Mouse (Mus musculus) limb, embryonic 12.5 days (tissue): ENCODE results near the gene Siah1a. TPM values are rescaled to one million over a fixed set of nuclear protein-coding genes. Genes with fewer than 3 reads are reported as not detected.

Experiments used
- ATAC-seq: fragments of 200-750 bp; cut with Nextera tagmentation; 2 replicates; pipeline ENCODE4 v1.8.0; 2017; ENCODE audit warnings: low read depth, moderate TSS enrichment; ENCODE audit not compliant: insufficient number of reproducible peaks, insufficient read depth, low FRiP score, low TSS enrichment
- H3K27ac ChIP-seq: fragments of 300-500 bp; sonication (generic); 2 replicates; pipeline ENCODE4 v1.5.1; 2016; ENCODE audit warnings: mild to moderate bottlenecking, moderate library complexity
- H3K27me3 ChIP-seq: fragments of 300-500 bp; sonication (generic); 2 replicates; pipeline ENCODE4 v1.6.1; 2016; ENCODE audit warnings: mild to moderate bottlenecking, moderate library complexity
- H3K36me3 ChIP-seq: fragments of 300-500 bp; sonication (generic); 2 replicates; pipeline ENCODE4 v1.6.1; 2016; ENCODE audit warnings: mild to moderate bottlenecking, moderate library complexity
- H3K4me1 ChIP-seq: fragments of 300-500 bp; sonication (generic); replicated peaks from 2 replicates; pipeline ENCODE4 v1.6.1; 2016
- H3K4me2 ChIP-seq: fragments of 300-500 bp; sonication (generic); 2 replicates; pipeline ENCODE4 v1.6.1; 2016; ENCODE audit warnings: mild to moderate bottlenecking, moderate library complexity
- H3K4me3 ChIP-seq: fragments of 300-500 bp; sonication (generic); replicated peaks from 2 replicates; pipeline ENCODE4 v1.5.1; 2016; ENCODE audit warnings: mild to moderate bottlenecking
- H3K9ac ChIP-seq: fragments of 300-500 bp; sonication (generic); replicated peaks from 2 replicates; pipeline ENCODE4 v1.6.1; 2016; ENCODE audit warnings: mild to moderate bottlenecking, moderate library complexity
- H3K9me3 ChIP-seq: fragments of 300-500 bp; sonication (generic); 2 replicates; pipeline ENCODE4 v1.6.1; 2016; ENCODE audit warnings: mild to moderate bottlenecking, moderate library complexity
- WGBS: fragments of 180-500 bp; shearing (Covaris S2); methylation state at CpG from one replicate; pipeline ENCODE4 v1.1.7; 2016; 5-methylcytosine and 5-hydroxymethylcytosine counted together
- polyA plus RNA-seq: library from polyadenylated mRNA; unstranded; fragments of >200 nt; fragmentation: Nextera tagmentation; extraction: Ambion mirVana; gene quantifications from 2 replicates; pipeline ENCODE4 v1.2.1, GENCODE M21; 2016

Siah1a gene
- polyA plus RNA-seq, 1 experiment from 2014 or later = 74.3 TPM

- Histone ChIP-seq H3K4me2 (no peak overlapping the region), H3K27ac (no peak overlapping the region)
- WGBS = 67% methylated on average over 1 of the region's 1 CpGs
Measured at GRCm38 (mm10) chr8:86698811-86699421, 46.8 kb downstream of the Siah1a start.

DNA sequence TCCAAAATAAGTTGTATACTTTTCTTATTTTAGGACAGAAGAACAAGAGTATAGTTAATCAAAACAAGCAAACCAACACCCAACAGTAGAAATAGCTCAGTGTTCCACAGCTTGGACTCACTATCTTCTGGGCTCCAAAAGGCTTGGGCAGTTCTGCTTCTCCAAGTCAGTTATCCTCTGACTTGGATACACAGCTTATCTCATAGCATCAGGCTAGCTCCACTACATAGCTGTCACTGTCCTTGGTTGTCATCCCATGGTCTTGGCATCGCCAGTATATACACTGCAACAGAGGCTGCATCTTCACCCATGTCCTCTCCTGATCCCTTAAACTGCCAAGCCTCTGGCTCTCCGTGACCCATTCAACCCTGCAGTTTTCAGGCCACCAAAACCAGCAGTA, 50.0 kb downstream of the Siah1a start:
- no peak overlapping the region for H3K27ac ChIP-seq
- 92% methylated on average over 2 of the region's 2 CpGs for WGBS
- H3K9ac ChIP-seq = no peak overlapping the region
- no peak for ATAC-seq
- no peak overlapping the region for H3K4me3 ChIP-seq
- no peak overlapping the region for H3K4me2 ChIP-seq
- H3K36me3 ChIP-seq = peaks cover 18% of the 10 kb centered on the region
- no peaks in the 10 kb centered on the region for H3K27me3 ChIP-seq
- no peaks in the 10 kb centered on the region for H3K9me3 ChIP-seq
- H3K4me1 ChIP-seq = no peaks in the 10 kb centered on the region

More at GRCm38 (mm10) chr8:86698811-86699421, 46.8 kb downstream of the Siah1a start:
- Histone ChIP-seq H3K9me3 (no peaks in the 10 kb centered on the region), H3K4me1 (no peaks in the 10 kb centered on the region), H3K36me3 (peaks cover 13% of the 10 kb centered on the region; the same call in 1 of the 2 replicates), H3K4me3 (no peak overlapping the region), H3K27me3 (no peaks in the 10 kb centered on the region), H3K9ac (no peak overlapping the region)
- no peak for ATAC-seq

DNA sequence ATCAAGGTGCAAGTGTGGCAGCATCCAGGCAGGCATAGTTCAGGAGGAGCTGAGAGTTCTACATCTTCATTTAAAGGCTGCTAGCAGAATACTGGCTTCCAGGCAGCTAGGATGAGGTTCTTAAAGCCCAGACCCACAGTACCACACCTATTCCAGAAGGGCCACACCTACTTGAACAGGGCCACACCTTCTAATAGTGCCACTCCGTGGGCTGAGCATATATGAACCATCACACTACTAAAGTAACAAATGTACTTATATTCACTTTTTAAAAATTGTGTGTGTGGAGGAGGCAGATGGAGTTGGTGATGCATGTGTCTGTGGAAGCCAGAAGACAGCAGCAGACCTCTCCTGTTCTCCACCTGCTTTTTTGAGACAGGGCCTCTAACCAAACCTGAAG, 51.7 kb downstream of the Siah1a start:
- Histone ChIP-seq H3K4me2 (no peak overlapping the region), H3K36me3 (peaks cover 15% of the 10 kb centered on the region), H3K9ac (no peak overlapping the region), H3K9me3 (no peaks in the 10 kb centered on the region), H3K27ac (no peak overlapping the region), H3K4me3 (no peak overlapping the region), H3K4me1 (no peaks in the 10 kb centered on the region), H3K27me3 (no peaks in the 10 kb centered on the region)
- WGBS = 76% methylated on average over 1 of the region's 1 CpGs
- no peak for ATAC-seq

- no peak overlapping the region for H3K27ac ChIP-seq
- no peak for ATAC-seq
- WGBS = 85% methylated on average over 1 of the region's 1 CpGs
- no peaks in the 10 kb centered on the region for H3K4me1 ChIP-seq
- peaks cover 14% of the 10 kb centered on the region for H3K36me3 ChIP-seq
- no peak overlapping the region for H3K9ac ChIP-seq
- no peak overlapping the region for H3K4me2 ChIP-seq
- no peaks in the 10 kb centered on the region for H3K9me3 ChIP-seq
- H3K27me3 ChIP-seq = no peaks in the 10 kb centered on the region
- no peak overlapping the region for H3K4me3 ChIP-seq
Measured at GRCm38 (mm10) chr8:86692107-86692506, 53.6 kb downstream of the Siah1a start.

- WGBS = 81% methylated on average over 3 of the region's 3 CpGs
- no peak for ATAC-seq
- H3K4me1 ChIP-seq = no peaks in the 10 kb centered on the region
- H3K9ac ChIP-seq = no peak overlapping the region
- peaks cover 4% of the 10 kb centered on the region; the same call in 1 of the 2 replicates for H3K36me3 ChIP-seq
- H3K4me2 ChIP-seq = no peak overlapping the region
- H3K27me3 ChIP-seq = no peaks in the 10 kb centered on the region
- no peak overlapping the region for H3K4me3 ChIP-seq
- no peak overlapping the region for H3K27ac ChIP-seq
- no peaks in the 10 kb centered on the region for H3K9me3 ChIP-seq
Measured at GRCm38 (mm10) chr8:86686629-86687028, 59.1 kb downstream of the Siah1a start.

Other genes starting within 250 kb of the Siah1a start
- 0.04 TPM in 1 of 2 replicates, not detected in the other for gene Abcc12, start 165.2 kb downstream of the Siah1a start, polyA plus RNA-seq
- 61.7 and 62.6 TPM in 2 replicates for gene Lonp2, start 121.9 kb downstream of the Siah1a start, polyA plus RNA-seq
- 8.7 and 9.3 TPM in 2 replicates for gene Gm10638, start 235 bp downstream of the Siah1a start, polyA plus RNA-seq
- 11.9 and 12.4 TPM in 2 replicates for gene N4bp1, start 139.3 kb upstream of the Siah1a start, polyA plus RNA-seq